Mouse (Mus musculus) heart, embryonic 13.5 days (tissue): ENCODE measurements around the gene Bckdha. TPM values are rescaled to one million over a fixed set of nuclear protein-coding genes. Genes with fewer than 3 reads are reported as not detected.

Experiments
- ATAC-seq: fragments of 200-750 bp; cut with Nextera tagmentation; 2 replicates; pipeline ENCODE4 v1.8.0; 2017; ENCODE audit warnings: moderate TSS enrichment; ENCODE audit not compliant: insufficient number of reproducible peaks, low FRiP score, low TSS enrichment; ENCODE audit errors: extremely low read depth
- H3K27ac ChIP-seq: fragments of 300-500 bp; sonication (generic); replicated peaks from 2 replicates; pipeline ENCODE4 v1.5.1; 2015; ENCODE audit warnings: moderate library complexity, mild to moderate bottlenecking, inconsistent platforms
- H3K27me3 ChIP-seq: fragments of 300-500 bp; sonication (generic); replicated peaks from 2 replicates; pipeline ENCODE4 v1.6.1; 2015; ENCODE audit warnings: mild to moderate bottlenecking, inconsistent platforms
- H3K36me3 ChIP-seq: fragments of 300-500 bp; sonication (generic); 2 replicates; pipeline ENCODE4 v1.6.1; 2015; ENCODE audit warnings: mild to moderate bottlenecking, inconsistent platforms
- H3K4me1 ChIP-seq: fragments of 300-500 bp; sonication (generic); 2 replicates; pipeline ENCODE4 v1.6.1; 2015; ENCODE audit warnings: inconsistent platforms
- H3K4me2 ChIP-seq: fragments of 300-500 bp; sonication (generic); 2 replicates; pipeline ENCODE4 v1.6.1; 2015; ENCODE audit warnings: inconsistent platforms, mild to moderate bottlenecking, moderate library complexity
- H3K4me3 ChIP-seq: fragments of 300-500 bp; sonication (generic); 2 replicates; pipeline ENCODE4 v1.5.1; 2015; ENCODE audit warnings: moderate library complexity, mild to moderate bottlenecking, inconsistent platforms
- H3K9ac ChIP-seq: fragments of 300-500 bp; sonication (generic); 2 replicates; pipeline ENCODE4 v1.6.1; 2015; ENCODE audit warnings: inconsistent platforms, mild to moderate bottlenecking, moderate library complexity
- H3K9me3 ChIP-seq: fragments of 300-500 bp; sonication (generic); 2 replicates; pipeline ENCODE4 v1.6.1; 2016; ENCODE audit warnings: inconsistent platforms
- WGBS: fragments of 180-500 bp; shearing (Covaris S2); methylation state at CpG from one replicate; pipeline ENCODE4 v1.1.7; 2015; ENCODE audit warnings: mixed read lengths; 5-methylcytosine and 5-hydroxymethylcytosine counted together
- polyA plus RNA-seq: library from polyadenylated mRNA; unstranded; fragments of >200 nt; fragmentation: Nextera tagmentation; extraction: Ambion mirVana; gene quantifications from 2 replicates; pipeline ENCODE4 v1.2.1, GENCODE M21; 2015

Gene Bckdha
- 56.3 and 56.9 TPM in 2 replicates for polyA plus RNA-seq

- Histone ChIP-seq H3K27me3 (no peaks in the 10 kb centered on the region), H3K9me3 (no peaks in the 10 kb centered on the region), H3K4me3 (peak within 1 kb of the TSS; percentile 82), H3K4me1 (peaks cover 23% of the 10 kb centered on the region), H3K27ac (peak within 1 kb of the TSS; percentile 57), H3K36me3 (peaks cover 15% of the 10 kb centered on the region), H3K9ac (peak within 1 kb of the TSS; percentile 88), H3K4me2 (peak within 1 kb of the TSS; percentile 84)
- WGBS, result under 1% methylated on average over 50 of the region's 50 CpGs
- ATAC-seq, result peak; percentile 97
These were observed at the start of gene Bckdha, which contains the start of gene Exosc5 for GRCm38 (mm10) chr7:25658657-25659472. Bckdha (minus strand) TSS chr7:25658981. Exosc5 (plus strand) TSS chr7:25659164.

GRCm38 (mm10) chr7:25707581-25708292 is 49.0 kb upstream of the Bckdha start:
- 46% methylated on average over 15 of the region's 15 CpGs for WGBS
- Histone ChIP-seq H3K4me2 (peak overlapping the region; percentile 30), H3K27ac (peak overlapping the region; percentile 85), H3K27me3 (no peaks in the 10 kb centered on the region), H3K9ac (peak overlapping the region; percentile 40; the same call in 1 of the 2 replicates), H3K4me3 (no peak overlapping the region), H3K9me3 (no peaks in the 10 kb centered on the region), H3K36me3 (peaks cover 5% of the 10 kb centered on the region), H3K4me1 (peaks cover 82% of the 10 kb centered on the region)
- no peak for ATAC-seq

GRCm38 (mm10) chr7:25706578-25707170 is 47.9 kb upstream of the Bckdha start:
- peak overlapping the region; percentile 85 for H3K27ac ChIP-seq
- ATAC-seq, result no peak
- 47% methylated on average over 7 of the region's 7 CpGs for WGBS
- H3K4me2 ChIP-seq, result no peak overlapping the region
- no peak overlapping the region for H3K4me3 ChIP-seq
- H3K9me3 ChIP-seq, result peaks cover 6% of the 10 kb centered on the region
- peak overlapping the region; percentile 48; the same call in 1 of the 2 replicates for H3K9ac ChIP-seq
- H3K36me3 ChIP-seq, result peaks cover 8% of the 10 kb centered on the region
- peaks cover 71% of the 10 kb centered on the region for H3K4me1 ChIP-seq
- no peaks in the 10 kb centered on the region for H3K27me3 ChIP-seq

- H3K4me2 ChIP-seq, result no peak overlapping the region
- 42% methylated on average over 6 of the region's 6 CpGs for WGBS
- H3K36me3 ChIP-seq, result peaks cover 17% of the 10 kb centered on the region
- H3K27me3 ChIP-seq, result no peaks in the 10 kb centered on the region
- no peak for ATAC-seq
- peaks cover 63% of the 10 kb centered on the region for H3K4me1 ChIP-seq
- H3K27ac ChIP-seq, result peak overlapping the region; percentile 85
- H3K4me3 ChIP-seq, result no peak overlapping the region
- peaks cover 6% of the 10 kb centered on the region for H3K9me3 ChIP-seq
- no peak overlapping the region for H3K9ac ChIP-seq
These were observed 47.0 kb upstream of the Bckdha start for GRCm38 (mm10) chr7:25705801-25706251.

GRCm38 (mm10) chr7:25704716-25705364 is 46.1 kb upstream of the Bckdha start:
- peaks cover 53% of the 10 kb centered on the region for H3K4me1 ChIP-seq
- no peak for ATAC-seq
- peak overlapping the region; percentile 68 for H3K4me2 ChIP-seq
- peaks cover 25% of the 10 kb centered on the region for H3K36me3 ChIP-seq
- H3K9me3 ChIP-seq, result peaks cover 6% of the 10 kb centered on the region
- WGBS, result 15% methylated on average over 37 of the region's 37 CpGs
- peak overlapping the region; percentile 25; the same call in 1 of the 2 replicates for H3K9ac ChIP-seq
- peak overlapping the region; percentile 33 for H3K4me3 ChIP-seq
- H3K27ac ChIP-seq, result no peak overlapping the region; the same call in 1 of the 2 replicates
- no peaks in the 10 kb centered on the region for H3K27me3 ChIP-seq

- Histone ChIP-seq H3K36me3 (peaks cover 29% of the 10 kb centered on the region), H3K9me3 (peaks cover 6% of the 10 kb centered on the region), H3K27me3 (no peaks in the 10 kb centered on the region), H3K4me3 (peak overlapping the region; percentile 33; the same call in 1 of the 2 replicates), H3K9ac (peak overlapping the region; percentile 62; the same call in 1 of the 2 replicates), H3K4me1 (peaks cover 49% of the 10 kb centered on the region), H3K4me2 (peak overlapping the region; percentile 68), H3K27ac (0 out of 2 replicates have a peak overlapping the region, but pooled peaks have one; percentile 13)
- ATAC-seq, result no peak
- 17% methylated on average over 10 of the region's 10 CpGs for WGBS
These were observed 45.2 kb upstream of the Bckdha start for GRCm38 (mm10) chr7:25703793-25704494.

- no peak overlapping the region for H3K4me3 ChIP-seq
- H3K27me3 ChIP-seq, result no peaks in the 10 kb centered on the region
- ATAC-seq, result no peak
- H3K36me3 ChIP-seq, result peaks cover 44% of the 10 kb centered on the region
- no peak overlapping the region for H3K27ac ChIP-seq
- peaks cover 42% of the 10 kb centered on the region for H3K4me1 ChIP-seq
- H3K9ac ChIP-seq, result no peak overlapping the region
- H3K9me3 ChIP-seq, result peaks cover 6% of the 10 kb centered on the region
- WGBS, result 92% methylated on average over 2 of the region's 2 CpGs
- no peak overlapping the region for H3K4me2 ChIP-seq
These were observed 43.6 kb upstream of the Bckdha start for GRCm38 (mm10) chr7:25702350-25702749.

- Histone ChIP-seq H3K4me2 (no peak overlapping the region), H3K4me3 (no peak overlapping the region), H3K27ac (no peak overlapping the region), H3K9ac (no peak overlapping the region), H3K27me3 (no peaks in the 10 kb centered on the region), H3K9me3 (peaks cover 6% of the 10 kb centered on the region), H3K36me3 (peaks cover 56% of the 10 kb centered on the region), H3K4me1 (peaks cover 25% of the 10 kb centered on the region)
- WGBS, result 73% methylated on average over 12 of the region's 12 CpGs
- ATAC-seq, result no peak
These were observed 42.0 kb upstream of the Bckdha start for GRCm38 (mm10) chr7:25700732-25701131.

- Histone ChIP-seq H3K4me3 (no peak overlapping the region), H3K4me1 (peaks cover 17% of the 10 kb centered on the region), H3K27me3 (no peaks in the 10 kb centered on the region), H3K9me3 (peaks cover 6% of the 10 kb centered on the region), H3K36me3 (peaks cover 64% of the 10 kb centered on the region), H3K27ac (no peak overlapping the region), H3K4me2 (no peak overlapping the region), H3K9ac (no peak overlapping the region)
- WGBS, result 55% methylated on average over 13 of the region's 13 CpGs
- ATAC-seq, result no peak
These were observed 41.1 kb upstream of the Bckdha start for GRCm38 (mm10) chr7:25699851-25700250.

- Histone ChIP-seq H3K27me3 (peaks cover 13% of the 10 kb centered on the region; the same call in 1 of the 2 replicates), H3K4me1 (0 out of 2 replicates have a peak, but pooled peaks cover 10% of the 10 kb centered on the region), H3K9me3 (no peaks in the 10 kb centered on the region), H3K9ac (no peak overlapping the region), H3K27ac (no peak overlapping the region), H3K36me3 (peaks cover 66% of the 10 kb centered on the region), H3K4me2 (no peak overlapping the region), H3K4me3 (no peak overlapping the region)
- WGBS, result 72% methylated on average over 8 of the region's 8 CpGs
- ATAC-seq, result no peak
These were observed 35.3 kb upstream of the Bckdha start for GRCm38 (mm10) chr7:25694104-25694503.
